Mouse (Mus musculus) liver, postnatal 0 days (tissue): ENCODE results near the gene Gm3187.
"Not testable (repeated sequence)": the region's sequence is repeated elsewhere in the genome, so short reads cannot be mapped to it uniquely, and the experiment has no call there.

ENCODE experiments used
- CTCF ChIP-seq: sonication (generic); IDR thresholded peaks from 2 replicates; pipeline ENCODE4 v1.5.1; 2016; ENCODE audit warnings: antibody characterized with exemption, low read depth
- EP300 ChIP-seq: IDR thresholded peaks from 2 replicates; pipeline ENCODE4 v1.6.1; 2016; ENCODE audit warnings: antibody characterized with exemption, low read depth, mild to moderate bottlenecking

DNA sequence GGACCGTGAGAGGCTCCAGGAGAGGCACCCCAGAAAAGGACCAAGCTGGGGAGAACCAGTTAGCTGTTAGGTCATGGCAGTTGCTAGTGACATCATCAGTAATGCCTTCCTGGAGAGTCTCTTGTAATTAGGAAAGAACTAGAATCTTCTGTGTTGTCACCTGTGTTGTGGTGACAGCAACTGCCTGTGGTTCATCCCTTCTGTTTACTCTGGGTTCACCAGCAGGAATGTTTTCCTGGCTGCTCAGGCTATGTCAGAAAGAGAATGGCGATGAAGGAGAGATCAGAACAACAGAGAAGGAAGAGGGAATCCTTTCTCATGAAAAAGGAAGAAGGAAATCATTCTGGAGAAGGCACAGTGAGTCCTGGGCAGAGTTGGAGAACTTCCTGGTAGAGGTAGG is 54.2 kb downstream of the Gm3187 start, which contains the start of gene Gm3532:
- TF ChIP-seq CTCF, EP300: not testable (repeated sequence)
